Mouse (Mus musculus): ENCODE measurements around the gene Ascl2. TPM values are rescaled to one million over a fixed set of nuclear protein-coding genes. Genes with fewer than 3 reads are reported as not detected.

Gene Ascl2
- polyA plus RNA-seq, 1 experiment, result 10.0 TPM

DNA sequence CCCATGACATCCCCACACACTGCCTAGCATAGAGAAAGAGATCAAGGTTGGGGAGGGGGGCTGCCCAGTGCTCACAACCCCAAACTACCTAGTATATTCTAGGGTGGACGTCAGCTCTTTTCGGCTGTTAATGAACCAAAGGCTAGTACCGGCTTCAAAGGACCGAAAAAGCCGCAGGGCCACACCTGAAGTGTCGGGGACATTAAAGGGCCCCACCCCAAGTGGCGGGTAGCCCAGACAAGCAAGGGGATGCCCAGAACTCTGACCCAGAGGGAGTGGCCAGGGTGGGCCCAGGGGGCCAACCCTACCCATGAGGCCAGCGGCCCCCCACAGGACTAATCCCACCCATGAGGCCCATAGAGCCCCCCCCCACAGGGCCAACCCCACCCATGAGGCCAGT, 41.8 kb downstream of the Ascl2 start:
- WGBS, result 29% methylated on average over 8 of the region's 8 CpGs
- no peak for DNase-seq (ENCODE audit: low read depth, low spot score)

DNA sequence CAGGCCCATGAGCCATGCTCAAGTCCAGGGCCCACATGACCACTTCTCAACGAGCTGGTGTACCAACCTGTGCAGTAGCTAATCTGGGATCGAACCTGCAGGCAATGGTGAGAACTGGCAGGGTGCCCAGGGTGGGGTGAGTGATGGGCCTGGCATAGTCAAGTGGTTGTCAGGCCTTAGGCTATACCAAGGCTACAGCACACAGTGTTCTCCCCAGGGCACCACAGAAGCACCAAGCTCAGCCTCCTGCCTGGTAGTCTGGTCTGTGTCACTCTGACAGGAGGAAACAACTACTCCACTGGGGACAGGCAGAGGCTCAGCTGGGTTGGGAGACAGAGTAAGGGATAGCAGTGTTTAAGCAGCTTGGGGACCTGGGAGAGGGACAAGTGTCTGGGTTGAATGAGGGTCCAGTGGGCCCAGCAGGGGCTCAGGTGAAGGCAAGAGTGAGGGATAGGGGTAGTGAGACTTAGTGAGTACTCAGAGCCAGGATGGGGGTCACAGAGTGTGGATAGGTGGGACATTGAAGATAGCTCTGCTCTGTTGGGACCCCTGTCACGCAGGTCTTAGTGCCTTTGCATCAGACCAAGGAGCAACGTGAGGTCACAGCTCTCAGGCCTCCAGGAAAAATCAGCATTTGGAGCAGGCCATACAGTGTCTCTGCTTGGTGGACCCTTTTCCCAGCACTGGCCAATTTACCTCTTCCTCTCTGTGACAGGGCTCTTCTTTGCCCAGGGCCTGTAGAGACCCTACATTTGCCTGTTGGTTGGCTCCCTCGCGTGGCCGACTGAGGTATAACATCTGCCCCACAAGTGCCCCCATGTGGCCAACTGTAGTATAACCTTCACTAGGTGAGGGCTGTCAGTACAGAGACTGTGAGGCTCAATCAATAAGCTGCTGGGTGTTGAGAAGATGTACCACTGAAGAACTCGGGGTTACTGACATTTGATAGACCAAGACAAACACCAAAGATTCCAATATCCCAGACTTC, 50.1 kb downstream of the Ascl2 start:
- WGBS, result 39% methylated on average over 8 of the region's 8 CpGs
- no peak for DNase-seq (ENCODE audit: low read depth, low spot score)

GRCm38 (mm10) chr7:142917659-142918058, 51.4 kb downstream of the Ascl2 start:
- WGBS, result 77% methylated on average over 5 of the region's 5 CpGs
- DNase-seq (ENCODE audit: low read depth, low spot score), result no peak

Other genes starting within 250 kb of the Ascl2 start
- gene Ins2, start 225.9 kb downstream of the Ascl2 start, polyA plus RNA-seq (2012; rRNA removed), result not detected in 2 replicates
- gene Th, start 38.1 kb downstream of the Ascl2 start, polyA plus RNA-seq (2012; rRNA removed), result 1.7 and 4.4 TPM in 2 replicates
- gene Tspan32, start 35.8 kb upstream of the Ascl2 start, polyA plus RNA-seq (2012; rRNA removed), result 6.2 and 6.4 TPM in 2 replicates
- 203 and 264 TPM in 2 replicates for gene Cd81, start 83.5 kb upstream of the Ascl2 start, polyA plus RNA-seq (2012; rRNA removed)
- 66.3 and 72.9 TPM in 2 replicates for gene Tssc4, start 100.0 kb upstream of the Ascl2 start, polyA plus RNA-seq (2012; rRNA removed)
- gene Trpm5, start 125.4 kb upstream of the Ascl2 start, polyA plus RNA-seq (2012; rRNA removed), result 6.5 and 13.2 TPM in 2 replicates
- gene Kcnq1, start 137.1 kb upstream of the Ascl2 start, polyA plus RNA-seq (2012; rRNA removed), result 52.6 and 54.8 TPM in 2 replicates